24 mouse cellular contexts compared by ENCODE assay signal in genomic region chr6:134720150-134720549, GRCm38 (mm10).
DNase-seq lines count a peak whose midpoint lies in the region; ATAC-seq lines count a peak whose summit lies in the region.
"Had no signal": no experiment of that assay in that cellular context is flagged by ENCODE, and none has a peak within 500 bp of the region (broad histone marks: within the 10 kb centered on the region; RNA-seq: fewer than 3 reads in every experiment).

No protein-coding gene starts in this region.

- DNase-seq in adrenal gland, adult (ENCODE audit: inconsistent age in 2 of 2, low spot score in 1 of 2), result peak; percentile 23 to 70
- no peak for DNase-seq in adrenal gland, postnatal 14 days
- DNase-seq in heart, adult 11 months, result peak; percentile 79
- no peak for DNase-seq in heart, postnatal 36 days
- peak; percentile 3 for DNase-seq in neural tube, embryonic 11.5 days (ENCODE audit: low spot score)
- DNase-seq in neural tube, embryonic 10.5 days (ENCODE audit: extremely low spot score, low spot score), result no peak
- DNase-seq: adrenal gland, postnatal 25 days; cerebellum, adult 11 months; cerebellum, adult 2 months; cerebellum, adult 9-11 months; cerebellum, postnatal 25 days; forebrain, postnatal 0 days; gastrocnemius, postnatal 10 days; gastrocnemius, postnatal 36 days; heart, postnatal 4 days; kidney, adult 18-20 months had no signal

- intact Hi-C loops in heart, postnatal 36 days (cut with DNase I), result no loop called here

- no peak for ATAC-seq in neural tube, embryonic 11.5 days (ENCODE audit: insufficient read depth, low FRiP score, low TSS enrichment)
- ATAC-seq: activated CD4-positive, CD25-positive, alpha-beta regulatory T cell, adult 4 months; forebrain, embryonic 14.5 days; forebrain, postnatal 0 days; hindbrain, postnatal 0 days; inflammation-experienced regulatory T-cells, adult 6 months; intestine, embryonic 16.5 days had no signal

- H3K9ac ChIP-seq in neural tube, embryonic 11.5 days (ENCODE audit: low read length), result no peak overlapping the region
- H3K9ac ChIP-seq: embryonic facial prominence, embryonic 12.5 days; embryonic facial prominence, embryonic 15.5 days; forebrain, postnatal 0 days; hindbrain, embryonic 14.5 days had no signal

- no peaks in the 10 kb centered on the region for H3K9me3 ChIP-seq in neural tube, embryonic 11.5 days (ENCODE audit: control insufficient read depth, low read length)
- H3K9me3 ChIP-seq: embryonic facial prominence, embryonic 12.5 days; embryonic facial prominence, embryonic 15.5 days had no signal

- no peak overlapping the region for H3K27ac ChIP-seq in neural tube, embryonic 11.5 days (ENCODE audit: low read depth, low read length)
- H3K27ac ChIP-seq: embryonic facial prominence, embryonic 12.5 days; embryonic facial prominence, embryonic 15.5 days; hindbrain, embryonic 14.5 days; hindbrain, postnatal 0 days had no signal

- WGBS in neural tube, embryonic 11.5 days, result 87% methylated on average over 5 of the region's 5 CpGs

- H3K4me2 ChIP-seq in neural tube, embryonic 11.5 days (ENCODE audit: low read depth), result no peak overlapping the region
- H3K4me2 ChIP-seq: embryonic facial prominence, embryonic 12.5 days; embryonic facial prominence, embryonic 15.5 days; hindbrain, embryonic 14.5 days had no signal

- H3K36me3 ChIP-seq in neural tube, embryonic 11.5 days (ENCODE audit: control insufficient read depth, insufficient read depth, low read length), result peaks cover 5% of the 10 kb centered on the region

- no peak overlapping the region for H3K4me3 ChIP-seq in neural tube, embryonic 11.5 days (ENCODE audit: low read depth, low read length)
- H3K4me3 ChIP-seq: embryonic facial prominence, embryonic 12.5 days; embryonic facial prominence, embryonic 15.5 days had no signal

- H3K27me3 ChIP-seq in neural tube, embryonic 11.5 days (ENCODE audit: control insufficient read depth, insufficient read depth, low read length), result no peaks in the 10 kb centered on the region
- H3K27me3 ChIP-seq: embryonic facial prominence, embryonic 12.5 days; embryonic facial prominence, embryonic 15.5 days had no signal

- no peaks in the 10 kb centered on the region for H3K4me1 ChIP-seq in neural tube, embryonic 11.5 days (ENCODE audit: control insufficient read depth, insufficient read depth, low read length)
- H3K4me1 ChIP-seq: embryonic facial prominence, embryonic 12.5 days had no signal

Comparison
In these comparisons a context has a peak if more than half of its experiments do, and no peak if none do; other contexts are left out.
1. DNase-seq: peak in adrenal gland, adult (2 of 2), heart, adult 11 months (single experiment) and neural tube, embryonic 11.5 days (single experiment); none in adrenal gland, postnatal 14 days (single experiment), heart, postnatal 36 days (0 of 2) and neural tube, embryonic 10.5 days (single experiment).